Mouse (Mus musculus) ES-Bruce4 (cell line): ENCODE results near the gene Cd8b1.

Experiments
- CTCF ChIP-seq: IDR thresholded peaks from one replicate; pipeline ENCODE4 v1.8.1; 2011; ENCODE audit warnings: low read depth, low read length
- POLR2A ChIP-seq: IDR thresholded peaks from one replicate; pipeline ENCODE4 v1.8.1; 2011; ENCODE audit warnings: low read length; ENCODE audit not compliant: insufficient read depth

GRCm38 (mm10) chr6:71339351-71339750, 16.8 kb downstream of the Cd8b1 start:
- no peak for TF ChIP-seq CTCF
- TF ChIP-seq POLR2A = no peak
